Mouse (Mus musculus) heart, adult 2 months (tissue): ENCODE data around the gene Fbxw10.

ENCODE experiments used
- CTCF ChIP-seq: fragments of 200-600 bp; IDR thresholded peaks from 2 replicates; pipeline ENCODE4 v1.8.1; 2022; ENCODE audit warnings: antibody characterized with exemption, mild to moderate bottlenecking, moderate library complexity
- EP300 ChIP-seq: fragments of 200-500 bp; IDR thresholded peaks from 2 replicates; pipeline ENCODE4 v1.6.1; 2011; ENCODE audit warnings: low read depth, low read length, control low read depth; ENCODE audit not compliant: insufficient read depth
- POLR2A ChIP-seq: fragments of 200-500 bp; IDR thresholded peaks from 2 replicates; pipeline ENCODE4 v1.6.1; 2011; ENCODE audit warnings: mild to moderate bottlenecking, low read depth, low read length, control low read depth; ENCODE audit not compliant: insufficient read depth

DNA sequence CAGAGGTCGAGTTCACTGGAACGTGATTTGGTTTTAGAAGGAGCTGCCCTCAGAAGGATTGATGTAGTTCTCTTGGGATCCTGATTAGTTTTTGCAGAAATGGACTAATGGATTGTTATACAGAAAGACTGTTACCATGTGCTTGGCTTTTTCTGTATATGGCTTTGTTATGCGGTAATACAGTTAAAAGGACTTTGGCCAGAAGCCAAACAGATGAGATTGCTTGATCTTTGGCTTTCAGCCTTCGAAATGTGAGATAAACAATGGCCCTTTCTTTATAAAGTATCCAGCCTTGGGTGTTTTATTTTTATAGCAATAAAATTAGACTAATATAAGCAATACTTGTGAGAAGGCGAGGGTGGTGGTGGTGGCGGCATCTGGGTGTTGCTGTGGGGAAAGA lies 30.3 kb upstream of the Fbxw10 start:
- TF ChIP-seq POLR2A (no peak), CTCF (no peak), EP300 (no peak)
